Mouse (Mus musculus): ENCODE results near the gene Klhl28. TPM values are rescaled to one million over a fixed set of nuclear protein-coding genes. Genes with fewer than 3 reads are reported as not detected.

Klhl28 gene
- polyA plus RNA-seq, 1 experiment from 2014 or later, result 10.8 TPM

GRCm38 (mm10) chr12:64897060-64897730 is 68.1 kb downstream of the Klhl28 start:
- Histone ChIP-seq H3K27me3 (ENCODE audit: insufficient read depth, low read length) (no peaks in the 10 kb centered on the region), H3K4me3 (replicated peaks; ENCODE audit: low read depth, low read length) (no peak overlapping the region), H3K9ac (ENCODE audit: low read depth, low read length) (no peak overlapping the region), H3K4me1 (replicated peaks; ENCODE audit: insufficient read depth, low read length) (no peaks in the 10 kb centered on the region), H3K4me2 (ENCODE audit: low read length) (no peak overlapping the region), H3K9me3 (replicated peaks; ENCODE audit: low read length) (no peaks in the 10 kb centered on the region), H3K27ac (no peak overlapping the region), H3K36me3 (ENCODE audit: insufficient read depth, low read length) (no peaks in the 10 kb centered on the region)
- DNase-seq (ENCODE audit: low spot score) (peak; percentile 75), ATAC-seq (replicated peaks; ENCODE audit: low FRiP score, low read depth) (no peak)
- peak; percentile 93 for TF ChIP-seq CTCF (IDR thresholded peaks at IDR 0.05; ENCODE audit: low read depth)
- WGBS, result 44% methylated on average over 4 of the region's 4 CpGs

Other genes with a start within 250 kb of the Klhl28 start
- 3.2 and 4.0 TPM in 2 replicates for gene Gm527, start 47.6 kb downstream of the Klhl28 start, polyA plus RNA-seq (2015; fragmentation: Nextera tagmentation; extraction: Ambion mirVana)
- 20.9 and 23.6 TPM in 2 replicates for gene Togaram1, start 270 bp upstream of the Klhl28 start, polyA plus RNA-seq (2015; fragmentation: Nextera tagmentation; extraction: Ambion mirVana)
- gene Prpf39, start 70.8 kb upstream of the Klhl28 start, polyA plus RNA-seq (2015; fragmentation: Nextera tagmentation; extraction: Ambion mirVana), result 34.4 and 37.2 TPM in 2 replicates
- gene Fkbp3, start 108.5 kb upstream of the Klhl28 start, polyA plus RNA-seq (2015; fragmentation: Nextera tagmentation; extraction: Ambion mirVana), result 432 and 463 TPM in 2 replicates
- gene Fancm, start 110.1 kb upstream of the Klhl28 start, polyA plus RNA-seq (2015; fragmentation: Nextera tagmentation; extraction: Ambion mirVana), result 7.4 and 8.3 TPM in 2 replicates
- 31.0 and 31.8 TPM in 2 replicates for gene Mis18bp1, start 207.1 kb upstream of the Klhl28 start, polyA plus RNA-seq (2015; fragmentation: Nextera tagmentation; extraction: Ambion mirVana)

Measured in kidney, postnatal 0 days (tissue).